Mouse (Mus musculus): ENCODE measurements around the gene Slc38a11. TPM values are rescaled to one million over a fixed set of nuclear protein-coding genes. Genes with fewer than 3 reads are reported as not detected.

The Slc38a11 gene
- polyA plus RNA-seq (2012; rRNA removed) = 1.9 and 2.9 TPM in 2 replicates

DNA sequence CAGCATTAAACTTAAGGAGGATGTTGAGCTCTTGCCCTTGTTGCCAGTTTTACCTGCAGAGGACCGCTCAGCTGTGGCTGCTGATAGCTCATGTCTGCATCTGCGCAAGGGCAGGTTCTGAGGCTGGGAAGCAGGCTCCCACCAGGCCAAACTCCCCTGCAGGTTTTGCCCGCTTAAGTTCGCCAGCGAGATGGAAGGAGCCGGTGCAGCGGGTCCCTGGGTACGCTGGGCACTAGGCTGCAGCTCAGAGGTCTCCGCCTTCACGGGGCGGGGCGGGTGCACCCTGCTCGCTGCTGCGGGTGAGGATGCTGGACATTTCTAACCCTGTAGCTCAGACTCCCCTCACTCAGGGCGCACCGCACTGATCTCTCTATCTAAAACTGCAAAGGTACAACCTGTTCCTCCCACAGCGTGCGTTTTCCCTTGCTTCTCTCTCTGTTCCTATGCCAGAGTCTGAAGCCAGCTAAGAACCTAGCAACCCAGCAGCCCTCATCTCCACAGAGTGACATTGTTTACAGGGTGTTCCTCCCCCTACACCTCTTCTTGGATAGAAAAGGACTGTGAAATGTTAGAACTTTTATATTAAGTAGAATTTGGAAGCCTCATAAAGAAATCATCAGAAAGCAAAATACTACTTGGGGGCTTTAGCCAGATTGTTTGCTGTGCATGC is at the start of gene Slc38a11:
TSS of gene Slc38a11 (minus strand) at position 207 of the 670 bp plus-strand sequence.
- DNase-seq (ENCODE audit: low spot score) = no peak

DNA sequence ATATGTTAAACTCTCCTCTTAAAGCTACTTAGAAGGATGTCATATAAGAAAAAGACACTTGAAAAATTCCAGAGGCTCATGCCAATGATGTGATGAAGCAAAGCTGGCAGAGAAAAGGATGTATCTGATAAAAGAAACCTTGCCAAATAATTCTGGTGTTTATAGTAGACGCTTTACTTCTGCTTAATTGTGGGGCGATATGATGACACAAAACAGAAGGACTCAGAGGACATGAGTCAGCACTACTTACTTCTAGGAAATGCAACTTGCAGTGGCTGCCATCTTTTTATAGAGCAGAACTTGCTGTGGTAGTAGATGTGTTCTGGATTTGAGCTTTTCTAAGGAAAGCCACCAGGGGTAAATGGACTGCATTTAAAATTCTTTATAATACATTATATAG is 43.3 kb upstream of the Slc38a11 start:
- DNase-seq (ENCODE audit: low spot score) = no peak

DNA sequence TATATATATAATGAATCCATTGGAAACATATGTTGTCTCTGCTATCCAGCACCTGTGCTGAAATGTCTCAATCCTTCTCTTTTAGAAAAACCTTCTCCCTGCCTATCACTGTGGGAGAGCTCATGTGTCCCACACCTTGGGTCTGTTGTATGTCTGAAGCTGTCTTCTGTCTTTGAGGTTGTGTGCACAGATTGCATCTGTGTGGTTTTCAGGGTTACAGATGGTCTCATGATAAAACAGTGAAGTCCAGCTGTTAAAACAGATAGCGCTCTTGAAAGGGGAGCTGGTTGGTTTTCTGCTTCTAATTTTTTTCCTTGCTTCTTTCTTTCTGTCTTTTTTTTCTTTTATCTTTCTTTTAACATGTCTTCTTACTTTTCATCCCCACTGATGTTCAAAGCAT is 41.6 kb upstream of the Slc38a11 start:
- DNase-seq (ENCODE audit: low spot score) = no peak

DNA sequence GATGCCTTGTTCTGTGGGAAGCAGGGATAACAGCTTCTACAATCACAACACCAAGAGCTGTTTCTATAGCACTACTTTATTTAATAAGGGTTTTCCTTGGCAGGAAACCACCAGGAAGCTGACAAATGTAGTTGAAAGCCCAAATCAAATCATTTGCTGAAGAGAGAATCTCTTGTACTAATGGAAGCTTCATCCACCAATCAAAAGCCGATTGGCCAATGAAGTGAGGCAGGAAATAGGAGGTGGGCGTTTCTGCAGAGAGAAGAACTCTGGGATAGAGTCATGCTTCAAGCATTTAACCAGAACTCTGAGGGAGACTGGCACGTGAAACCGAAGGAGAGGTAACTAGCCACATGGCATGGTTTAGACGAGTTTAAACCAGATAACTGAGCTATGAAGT is 38.2 kb upstream of the Slc38a11 start:
- no peak for DNase-seq (ENCODE audit: low spot score)

DNA sequence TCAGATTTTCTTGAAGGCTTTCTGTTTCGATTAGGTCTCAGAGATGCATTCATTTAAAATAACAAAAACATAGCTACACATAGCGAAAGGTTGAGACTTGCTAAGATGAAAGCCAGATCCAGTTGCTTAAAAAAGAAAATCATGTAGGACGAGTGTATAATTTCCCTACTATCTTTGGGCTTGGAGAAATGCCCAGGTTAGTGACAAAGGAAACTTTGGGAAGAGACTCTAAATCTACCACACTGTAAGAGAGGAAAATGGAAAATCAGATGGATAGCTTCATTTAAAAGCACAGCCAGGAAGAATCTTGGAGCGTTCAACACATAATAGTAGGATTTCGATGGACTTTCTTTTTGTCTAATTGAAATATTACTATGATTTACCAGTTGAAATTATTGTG is 36.1 kb upstream of the Slc38a11 start:
- no peak for DNase-seq (ENCODE audit: low spot score)

DNA sequence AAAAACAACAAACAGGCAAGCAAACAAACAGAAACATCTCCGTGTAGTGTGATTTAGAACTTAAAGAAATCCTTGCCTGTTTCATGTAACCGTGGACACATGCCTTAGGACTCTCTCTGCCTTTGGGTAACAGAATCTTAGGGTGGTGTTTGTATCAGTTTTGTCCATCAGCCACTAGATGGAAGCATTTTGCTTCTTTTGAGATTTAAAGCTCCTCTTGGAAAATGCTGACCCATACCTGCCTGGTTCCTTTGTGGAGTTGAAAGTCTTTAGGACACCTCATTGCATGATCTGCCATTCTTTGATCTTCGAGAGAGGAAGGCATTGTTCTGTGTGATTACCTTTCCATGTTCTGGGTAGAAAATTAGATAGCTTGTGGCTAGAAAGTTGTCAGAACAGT is 32.3 kb upstream of the Slc38a11 start:
- no peak for DNase-seq (ENCODE audit: low spot score)

DNA sequence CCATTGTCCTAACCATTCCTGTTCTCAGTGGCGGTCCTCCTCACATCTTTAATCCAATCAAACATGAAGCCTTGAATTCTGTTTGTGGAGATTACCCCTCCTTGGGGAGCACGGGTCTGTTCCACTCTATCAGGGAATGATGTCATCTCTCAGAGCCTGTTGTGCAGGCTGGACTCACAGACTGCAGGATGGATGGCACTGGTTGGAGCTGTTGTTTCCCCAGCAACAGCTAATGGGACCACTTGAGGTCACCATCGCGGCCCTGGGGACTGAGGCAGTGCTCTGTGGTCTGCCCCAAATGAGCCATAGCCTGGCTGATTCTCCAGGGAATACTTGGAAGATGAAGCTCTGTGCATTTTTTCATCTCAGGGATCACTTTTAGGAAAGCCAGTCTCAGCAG is 29.2 kb upstream of the Slc38a11 start:
- DNase-seq (ENCODE audit: low spot score) = no peak

DNA sequence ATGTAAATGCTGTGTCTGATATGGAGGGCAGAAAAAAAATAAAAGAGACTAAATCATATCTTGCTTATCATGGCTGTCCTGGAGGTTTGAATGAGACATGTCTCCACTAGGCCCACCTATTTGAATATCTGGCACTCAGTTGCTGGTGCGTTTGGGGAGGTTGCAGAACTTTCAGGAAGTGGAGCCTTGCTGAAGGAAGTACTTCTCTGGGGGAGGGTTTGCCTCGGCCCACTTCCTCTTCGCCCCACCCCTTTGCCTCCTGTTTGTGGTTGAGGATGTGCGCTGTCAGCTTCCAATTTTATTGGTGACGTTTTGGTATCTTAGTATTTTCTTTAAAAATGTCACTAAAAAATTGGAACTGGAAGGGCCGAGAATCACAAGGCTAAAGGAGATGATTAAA is 27.5 kb upstream of the Slc38a11 start:
- no peak for DNase-seq (ENCODE audit: low spot score)

DNA sequence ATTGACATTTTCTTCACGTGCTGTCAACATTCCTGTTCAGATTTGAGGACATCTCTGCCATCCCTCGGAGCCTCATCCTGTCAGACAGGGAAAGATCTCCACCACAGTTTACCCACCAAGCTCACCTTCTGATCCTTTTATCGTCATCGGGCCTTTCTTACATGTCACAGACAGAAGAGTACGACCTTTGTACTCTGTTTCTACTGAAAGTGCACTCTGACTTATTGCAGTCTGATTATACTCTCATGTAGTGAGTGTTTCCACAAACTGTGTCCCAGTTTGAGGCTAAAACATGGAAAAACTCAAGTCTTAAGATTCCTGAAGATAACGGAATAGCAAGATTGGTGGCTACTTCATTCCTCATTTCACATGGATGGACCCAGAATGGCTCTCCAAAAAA is 21.0 kb upstream of the Slc38a11 start:
- DNase-seq (ENCODE audit: low spot score) = no peak

DNA sequence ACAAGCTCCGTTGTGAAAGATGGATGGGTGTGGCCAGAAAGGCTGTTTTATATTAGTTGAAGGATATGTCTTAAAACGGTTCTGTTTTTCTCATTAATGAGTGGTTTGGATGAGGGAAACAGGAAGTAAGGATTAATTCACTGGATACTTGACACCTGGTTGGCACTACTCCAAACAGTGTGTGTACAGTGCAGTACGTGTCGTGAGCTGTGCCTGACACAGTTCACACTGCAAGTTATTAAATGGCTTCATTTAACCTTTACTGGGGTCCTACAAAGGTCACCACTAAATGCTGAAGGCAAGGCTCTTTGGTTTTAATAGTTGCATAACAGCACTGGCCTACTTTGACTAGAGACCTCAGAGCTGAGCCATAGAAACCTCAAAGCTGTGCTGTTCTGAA is 18.7 kb upstream of the Slc38a11 start:
- no peak for DNase-seq (ENCODE audit: low spot score)

DNA sequence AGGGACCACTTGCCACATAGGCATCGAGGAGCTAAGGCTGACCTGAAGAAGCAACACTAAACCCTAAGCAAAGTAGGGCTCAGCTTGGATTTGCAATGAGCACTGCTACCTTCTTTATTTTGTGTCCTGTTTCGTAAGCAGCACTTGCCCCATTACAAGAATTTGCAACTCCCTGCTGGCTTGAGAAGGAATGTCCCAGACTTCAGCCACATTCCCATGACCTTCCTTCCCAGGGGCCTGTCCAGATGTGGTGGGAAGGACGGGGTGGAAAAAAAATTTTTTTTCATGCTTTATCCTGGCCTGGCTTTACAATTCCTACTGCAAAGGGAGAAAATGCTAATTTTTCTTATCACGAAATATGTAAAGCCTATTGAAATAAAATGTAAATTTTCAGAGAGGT is 14.6 kb upstream of the Slc38a11 start:
- DNase-seq (ENCODE audit: low spot score) = no peak

DNA sequence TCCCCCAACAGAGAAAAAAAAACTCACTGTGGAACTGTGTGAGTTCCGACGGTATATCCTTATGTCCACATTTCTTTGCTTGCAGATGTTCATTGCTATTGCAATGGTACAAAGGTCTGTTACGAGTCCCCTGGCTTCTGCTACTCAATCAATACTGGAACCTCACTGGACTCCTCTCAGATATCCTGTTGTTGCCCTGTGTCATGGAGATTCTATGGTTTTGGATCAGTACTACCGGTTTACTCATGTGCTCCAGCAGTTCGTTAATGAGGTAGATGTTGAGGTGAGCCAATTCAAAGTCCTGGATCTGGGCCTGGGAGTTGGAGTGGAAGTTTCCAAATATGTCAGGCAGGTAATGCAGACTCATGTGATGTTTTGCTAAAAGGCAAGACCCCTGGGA is 10.6 kb upstream of the Slc38a11 start:
- no peak for DNase-seq (ENCODE audit: low spot score)

DNA sequence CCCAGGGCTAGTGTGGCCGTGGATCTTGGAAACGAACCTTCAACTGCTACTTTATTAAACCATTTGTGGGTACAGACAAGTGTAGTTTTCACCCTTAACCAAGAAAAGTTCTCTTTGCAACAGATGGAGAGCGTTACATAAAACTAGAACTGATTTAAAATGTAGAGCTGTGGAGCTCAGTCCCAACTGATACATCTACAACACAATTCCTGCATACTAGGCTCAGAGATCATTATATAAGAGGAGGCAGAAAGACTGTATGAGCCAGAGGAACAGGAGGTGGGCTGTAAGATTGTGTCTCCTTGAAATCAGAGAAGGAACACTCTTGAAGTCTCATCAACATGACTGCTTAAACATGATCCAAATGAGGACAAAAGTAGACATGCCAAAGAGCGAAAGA is 9.2 kb upstream of the Slc38a11 start:
- DNase-seq (ENCODE audit: low spot score) = no peak

DNA sequence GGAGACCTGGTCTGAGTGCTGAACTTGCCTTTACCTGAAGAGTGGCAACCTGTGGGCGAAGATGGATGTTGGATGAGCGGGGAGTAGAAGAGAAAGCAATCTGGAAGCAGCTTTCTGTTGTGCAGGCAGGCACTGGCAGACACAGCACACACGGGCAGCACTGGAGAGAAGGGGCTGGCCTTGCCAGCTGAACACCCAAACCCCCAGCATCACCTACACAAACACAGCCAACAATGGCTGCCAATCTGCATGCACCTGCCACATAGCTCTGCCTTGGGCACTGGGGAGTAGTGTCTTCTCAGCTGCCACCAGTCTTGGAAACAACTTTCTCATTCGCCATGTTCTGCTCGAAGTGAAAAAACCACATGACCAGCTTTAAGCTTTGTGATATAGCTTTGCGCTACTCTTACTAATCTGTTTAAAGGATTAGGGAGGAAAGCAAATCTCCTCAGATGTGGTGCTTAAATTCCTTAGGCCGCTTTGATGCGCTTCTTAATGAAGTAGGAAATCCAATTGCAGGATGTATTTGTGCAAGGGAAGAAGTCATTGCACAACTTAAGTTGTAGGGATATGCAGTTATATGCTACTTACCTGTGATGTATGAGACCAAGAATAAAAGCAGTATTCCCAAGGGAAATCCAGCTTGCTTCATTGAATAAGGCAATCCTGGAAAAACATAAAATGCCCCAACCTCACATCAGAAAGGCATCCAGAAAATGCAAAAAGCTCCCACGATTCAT is 2.9 kb downstream of the Slc38a11 start:
- no peak for DNase-seq (ENCODE audit: low spot score)

DNA sequence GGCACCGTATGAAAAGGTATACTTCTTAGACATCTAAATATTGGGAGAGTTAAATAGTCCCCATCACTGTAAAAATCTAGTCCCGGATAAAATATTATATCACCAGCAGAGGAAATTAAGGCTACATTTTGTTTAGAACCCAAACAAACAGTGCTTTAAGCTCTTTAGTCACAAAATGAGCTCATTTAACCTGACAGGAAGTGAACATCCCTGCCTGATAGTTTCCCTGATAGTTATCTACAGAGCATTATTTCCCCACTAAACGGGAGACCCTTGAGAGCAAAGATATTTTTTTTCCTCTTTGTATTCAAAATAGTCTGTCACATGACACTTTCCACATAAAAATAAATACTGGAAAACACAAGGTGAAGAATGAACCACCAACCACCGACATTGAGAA is 16.5 kb downstream of the Slc38a11 start:
- DNase-seq (ENCODE audit: low spot score) = no peak

DNA sequence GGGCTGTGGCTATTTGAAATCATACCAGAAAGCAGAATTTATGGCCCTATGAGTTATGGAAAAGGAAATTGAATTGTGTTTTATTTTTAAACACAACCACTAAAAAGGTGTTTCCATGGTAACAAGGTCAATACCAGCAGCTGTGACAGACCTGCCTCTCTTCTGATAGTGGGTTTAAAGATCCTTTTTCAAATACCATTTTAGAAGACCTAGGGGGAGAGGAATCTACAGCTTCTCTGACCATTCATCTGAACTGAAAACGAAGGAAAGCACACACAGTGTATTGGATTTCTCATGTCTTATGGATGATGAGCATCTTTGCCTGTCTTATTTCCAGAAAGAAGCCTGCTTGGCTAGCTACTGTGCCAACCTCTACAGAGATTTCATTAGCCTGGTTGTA is 16.9 kb downstream of the Slc38a11 start:
- no peak for DNase-seq (ENCODE audit: low spot score)

DNA sequence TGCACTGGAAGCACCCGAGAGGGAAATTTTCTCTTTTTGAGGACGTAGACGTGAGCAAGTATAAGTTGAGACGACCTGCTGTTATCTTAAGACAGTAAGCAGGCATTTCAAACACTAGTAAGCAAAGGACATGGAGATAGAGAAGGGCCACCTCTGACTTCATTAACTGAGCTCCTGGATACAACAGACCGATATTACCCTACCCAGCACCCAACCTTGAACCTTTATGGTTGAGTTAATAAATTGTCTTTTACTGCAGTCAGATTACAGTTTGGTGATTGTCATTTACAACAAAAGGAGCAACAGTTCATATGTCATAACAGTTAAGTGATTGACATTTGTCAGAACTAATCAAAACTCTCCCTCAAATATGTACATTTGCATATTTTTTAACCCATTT is 17.8 kb downstream of the Slc38a11 start:
- no peak for DNase-seq (ENCODE audit: low spot score)

DNA sequence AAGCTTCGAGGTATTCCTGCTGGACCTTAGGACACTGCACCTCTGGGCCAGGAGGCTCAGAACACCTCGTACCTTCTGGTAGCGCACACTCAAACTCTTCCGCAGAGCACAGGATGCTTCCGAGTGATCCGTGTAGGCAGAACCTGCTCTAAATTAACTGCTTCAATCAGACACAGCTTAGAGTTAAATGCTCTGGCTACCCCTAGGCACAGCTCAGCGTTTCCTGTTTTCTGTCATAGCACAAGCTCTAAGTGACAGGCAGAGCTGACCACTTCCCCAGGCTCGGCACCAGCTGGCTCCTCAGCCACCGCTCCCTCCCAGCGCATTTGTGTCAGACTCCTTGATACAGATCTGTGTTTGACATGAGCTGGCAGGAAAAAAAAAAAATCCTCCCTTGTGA is 21.8 kb downstream of the Slc38a11 start:
- DNase-seq (ENCODE audit: low spot score) = no peak

DNA sequence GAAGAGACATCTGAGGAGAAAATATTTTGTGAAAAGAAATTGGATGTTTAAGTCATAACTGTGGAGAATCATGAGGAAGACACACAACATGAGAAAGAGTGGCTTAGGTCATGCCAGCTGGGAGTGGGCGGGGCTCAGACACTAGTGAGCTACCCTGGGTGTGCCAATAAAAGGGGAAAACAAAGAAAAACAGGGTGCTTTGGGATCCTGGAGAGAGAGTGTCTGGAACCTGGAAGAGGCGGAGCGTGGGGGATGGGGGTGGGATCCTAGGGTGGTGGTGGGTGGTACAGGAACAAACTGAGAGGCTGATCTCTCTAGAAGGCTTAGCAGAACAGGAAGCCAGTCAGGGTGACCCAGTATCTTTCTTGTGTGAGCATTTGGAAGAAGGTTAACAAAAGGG is 23.0 kb downstream of the Slc38a11 start:
- DNase-seq (ENCODE audit: low spot score) = no peak

DNA sequence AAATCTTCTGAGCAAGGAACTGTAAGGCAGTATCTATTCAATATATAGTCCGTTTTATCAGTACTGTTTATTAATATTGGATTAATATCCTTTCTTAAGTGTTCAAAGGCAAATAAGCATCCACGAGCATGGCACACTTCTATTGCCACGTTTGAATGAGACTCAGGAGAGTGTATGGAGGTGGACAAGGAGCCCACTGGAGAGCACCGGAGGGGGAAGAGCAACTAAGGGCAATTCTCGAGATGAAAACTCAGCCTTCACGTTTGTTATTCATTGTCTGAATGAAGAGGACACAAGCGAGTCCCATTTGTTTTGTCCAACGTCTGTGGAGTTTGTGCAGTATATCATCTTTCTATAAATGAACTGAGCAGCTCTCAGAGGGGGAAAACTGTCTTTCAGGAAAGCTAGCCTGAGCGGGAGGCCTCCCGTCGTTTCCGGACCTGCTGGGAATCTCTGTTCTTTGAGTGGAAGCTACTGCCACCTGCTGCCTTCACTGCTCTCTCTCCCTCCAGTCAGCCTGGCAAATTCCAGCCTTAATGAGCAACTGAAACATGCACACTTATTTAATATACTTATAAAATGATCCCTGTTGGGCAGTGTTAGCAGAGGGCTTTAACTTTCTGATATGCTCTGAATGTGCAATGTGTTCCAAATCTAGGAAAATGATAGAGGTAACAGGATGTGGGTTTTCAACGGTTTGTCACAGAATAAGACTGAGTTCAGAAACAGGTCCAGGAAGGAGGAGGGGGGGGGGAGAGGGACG is 26.3 kb downstream of the Slc38a11 start:
- no peak for DNase-seq (ENCODE audit: low spot score)

DNA sequence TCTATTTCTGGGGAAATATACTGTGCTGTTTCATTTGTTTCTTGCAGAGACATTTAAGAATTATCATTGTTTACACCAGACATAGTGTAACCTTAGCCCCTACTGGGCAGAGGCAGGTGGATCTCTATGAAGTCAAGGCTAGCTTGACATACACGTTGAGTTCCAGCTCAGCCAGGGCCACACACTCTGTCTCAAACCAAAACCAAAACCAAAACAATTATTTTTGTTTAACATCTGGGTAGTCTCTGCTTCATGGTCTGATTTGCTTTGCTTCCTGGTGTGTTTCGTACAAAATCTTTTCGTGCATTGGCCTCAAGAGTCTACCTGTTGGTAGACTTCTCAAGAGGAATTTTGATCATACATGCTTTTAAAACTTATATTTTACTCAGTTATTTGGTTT is 27.2 kb downstream of the Slc38a11 start:
- no peak for DNase-seq (ENCODE audit: low spot score)

DNA sequence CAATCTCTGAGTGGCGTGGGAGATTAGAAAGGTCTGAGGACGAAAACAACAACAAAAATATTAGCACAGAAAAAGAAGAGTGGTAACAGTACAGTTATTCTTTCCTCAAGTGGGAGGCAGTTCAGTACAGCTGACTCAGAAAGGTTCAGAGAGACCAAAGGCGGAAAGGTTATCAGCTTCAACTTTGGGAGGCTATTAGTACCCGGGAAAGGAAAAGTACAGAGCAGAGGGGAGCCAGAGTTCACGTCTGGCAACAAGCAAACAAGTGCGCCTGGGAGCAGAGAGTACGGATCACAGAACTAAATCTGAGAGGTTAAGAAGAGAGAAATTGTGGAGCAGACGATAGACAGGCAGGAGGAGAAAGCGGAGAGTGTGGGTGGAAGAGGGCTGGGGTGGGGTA is 29.7 kb downstream of the Slc38a11 start:
- DNase-seq (ENCODE audit: low spot score) = no peak

DNA sequence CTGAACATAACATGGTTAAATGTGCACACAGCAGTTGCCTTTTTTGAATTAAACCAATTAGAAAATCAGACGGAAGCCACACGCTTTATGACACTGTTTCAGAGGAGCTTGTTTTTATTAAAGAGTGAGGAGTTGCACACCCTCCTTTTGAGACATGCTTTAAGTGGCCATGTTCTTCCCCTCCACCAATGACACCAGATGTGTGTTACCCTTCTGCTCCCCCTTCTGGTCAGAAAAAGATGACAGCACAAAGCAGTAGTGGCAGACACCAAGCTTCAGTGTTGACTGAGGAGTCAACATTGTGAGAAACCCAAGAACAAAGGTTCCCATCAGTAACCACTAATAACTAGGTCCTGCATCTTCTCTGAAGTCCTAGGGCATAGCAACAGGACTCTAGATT is 32.5 kb downstream of the Slc38a11 start:
- DNase-seq (ENCODE audit: low spot score) = no peak

All from urinary bladder, adult 2 months (tissue).